Mouse (Mus musculus) lung, postnatal 25 days (tissue): Measurements from ENCODE around the gene Ptgr2.
"Not testable (repeated sequence)": the region's sequence is repeated elsewhere in the genome, so short reads cannot be mapped to it uniquely, and the experiment has no call there.

Experiments
- DNase-seq: peaks from one replicate; pipeline ENCODE4 v3.0.0; 2022; ENCODE audit warnings: low spot score

Gene Ptgr2

GRCm38 (mm10) chr12:84304554-84304953, 19.5 kb downstream of the Ptgr2 start:
- DNase-seq: no peak

- peak; percentile 13 for DNase-seq
Observed at GRCm38 (mm10) chr12:84311306-84311705, 26.3 kb downstream of the Ptgr2 start.

- peak; percentile 14 for DNase-seq
Observed at GRCm38 (mm10) chr12:84316006-84316405, 31.0 kb downstream of the Ptgr2 start.

GRCm38 (mm10) chr12:84316721-84317621, 31.9 kb downstream of the Ptgr2 start, which contains the start of gene Zfp410:
Zfp410 (plus strand) TSS chr12:84316852.
- peak; percentile 87 for DNase-seq

GRCm38 (mm10) chr12:84327111-84327512, 42.1 kb downstream of the Ptgr2 start:
- peak; percentile 24 for DNase-seq

- no peak for DNase-seq
Observed at GRCm38 (mm10) chr12:84336963-84337625, 52.1 kb downstream of the Ptgr2 start.

- DNase-seq: peak; percentile 8
Observed at GRCm38 (mm10) chr12:84347192-84347591, 62.2 kb downstream of the Ptgr2 start.

GRCm38 (mm10) chr12:84358699-84359098, 73.7 kb downstream of the Ptgr2 start:
- DNase-seq: not testable (repeated sequence)

- peak; percentile 98 for DNase-seq
Observed at GRCm38 (mm10) chr12:84361555-84362489, 76.8 kb downstream of the Ptgr2 start, which contains the start of the genes Coq6 and Fam161b. Coq6 (plus strand) TSS chr12:84361657. Fam161b (minus strand) TSS chr12:84361833.

GRCm38 (mm10) chr12:84362872-84363271, 77.8 kb downstream of the Ptgr2 start:
- no peak for DNase-seq

GRCm38 (mm10) chr12:84364291-84364690, 79.3 kb downstream of the Ptgr2 start:
- DNase-seq: no peak

GRCm38 (mm10) chr12:84365137-84365536, 80.1 kb downstream of the Ptgr2 start:
- no peak for DNase-seq
